Mouse (Mus musculus): ENCODE measurements at regions not wholly inside any gene's neighbourhood (a gene's known extent, or its start where the extent isn't known, plus 50 kb on each side); places are given as distances from the start of the nearest gene placed in this dataset.

GRCm38 (mm10) chrX:50634842-50635615 is 205.8 kb upstream of the Stk26 start:
- peak; percentile 67 for TF ChIP-seq CTCF (IDR thresholded peaks at IDR 0.05; ENCODE audit: low read depth)
- no peaks in the 10 kb centered on the region for H3K36me3 ChIP-seq (ENCODE audit: insufficient read depth, low read length)
- peak overlapping the region; percentile 51 for H3K4me3 ChIP-seq (ENCODE audit: low read length)
- H3K4me1 ChIP-seq (ENCODE audit: insufficient read depth, low read length) = no peaks in the 10 kb centered on the region
- WGBS = 24% methylated on average over 30 of the region's 30 CpGs
- DNase-seq (ENCODE audit: low spot score) (peak; percentile 87), ATAC-seq (peak; percentile 99)
- H3K27ac ChIP-seq = 0 out of 2 replicates have a peak overlapping the region, but pooled peaks have one; percentile 26
- peak overlapping the region; percentile 43 for H3K9ac ChIP-seq (replicated peaks; ENCODE audit: low read length)
- H3K27me3 ChIP-seq (ENCODE audit: insufficient read depth, low read length) = no peaks in the 10 kb centered on the region
- peak overlapping the region; percentile 64 for H3K4me2 ChIP-seq (ENCODE audit: low read depth, low read length)
- no peaks in the 10 kb centered on the region for H3K9me3 ChIP-seq (ENCODE audit: low read length)

GRCm38 (mm10) chrX:50632536-50632935 is 204.2 kb upstream of the Olfr1324 start:
- no peak for TF ChIP-seq CTCF (IDR thresholded peaks at IDR 0.05; ENCODE audit: low read depth)
- DNase-seq (ENCODE audit: low spot score) = no peak
- H3K27me3 ChIP-seq (ENCODE audit: insufficient read depth, low read length) = no peaks in the 10 kb centered on the region

GRCm38 (mm10) chrX:50625336-50625735 is 197.0 kb upstream of the Olfr1324 start:
- no peak for ATAC-seq
- Histone ChIP-seq H3K4me2 (ENCODE audit: low read depth, low read length) (no peak overlapping the region), H3K4me3 (ENCODE audit: low read length) (no peak overlapping the region), H3K27ac (no peak overlapping the region), H3K9me3 (ENCODE audit: low read length) (no peaks in the 10 kb centered on the region), H3K27me3 (ENCODE audit: insufficient read depth, low read length) (no peaks in the 10 kb centered on the region), H3K9ac (replicated peaks; ENCODE audit: low read length) (no peak overlapping the region), H3K4me1 (ENCODE audit: insufficient read depth, low read length) (no peaks in the 10 kb centered on the region), H3K36me3 (ENCODE audit: insufficient read depth, low read length) (no peaks in the 10 kb centered on the region)
- DNase-seq (ENCODE audit: low spot score) = no peak
- TF ChIP-seq CTCF (IDR thresholded peaks at IDR 0.05; ENCODE audit: low read depth) = no peak
- WGBS = 84% methylated on average over 6 of the region's 6 CpGs

More at GRCm38 (mm10) chrX:50632536-50632935, 204.2 kb upstream of the Olfr1324 start:
- WGBS = 36% methylated on average over 6 of the region's 6 CpGs
- no peaks in the 10 kb centered on the region for H3K9me3 ChIP-seq (ENCODE audit: low read length)
- no peak overlapping the region for H3K27ac ChIP-seq
- no peak overlapping the region for H3K4me3 ChIP-seq (ENCODE audit: low read length)
- no peaks in the 10 kb centered on the region for H3K36me3 ChIP-seq (ENCODE audit: insufficient read depth, low read length)
- H3K4me2 ChIP-seq (ENCODE audit: low read depth, low read length) = no peak overlapping the region
- ATAC-seq = no peak
- no peaks in the 10 kb centered on the region for H3K4me1 ChIP-seq (ENCODE audit: insufficient read depth, low read length)
- no peak overlapping the region for H3K9ac ChIP-seq (replicated peaks; ENCODE audit: low read length)

- Histone ChIP-seq H3K27me3 (ENCODE audit: insufficient read depth, low read length) (no peaks in the 10 kb centered on the region), H3K9me3 (ENCODE audit: low read length) (no peaks in the 10 kb centered on the region), H3K4me1 (ENCODE audit: insufficient read depth, low read length) (no peaks in the 10 kb centered on the region), H3K27ac (no peak overlapping the region), H3K4me2 (ENCODE audit: low read depth, low read length) (no peak overlapping the region; the same call in 1 of the 2 replicates), H3K4me3 (ENCODE audit: low read length) (peak overlapping the region; percentile 19), H3K36me3 (ENCODE audit: insufficient read depth, low read length) (no peaks in the 10 kb centered on the region), H3K9ac (replicated peaks; ENCODE audit: low read length) (no peak overlapping the region)
- 61% methylated on average over 19 of the region's 19 CpGs for WGBS
- TF ChIP-seq CTCF (IDR thresholded peaks at IDR 0.05; ENCODE audit: low read depth) = peak; percentile 57
- ATAC-seq = peak; percentile 70
- peak; percentile 75 for DNase-seq (ENCODE audit: low spot score)
Measured at GRCm38 (mm10) chrX:50622984-50623455, 194.7 kb upstream of the Olfr1324 start.

- TF ChIP-seq CTCF (IDR thresholded peaks at IDR 0.05; ENCODE audit: low read depth) = 0 out of 2 replicates have a peak, but pooled peaks have one; percentile 24
- Histone ChIP-seq H3K4me3 (ENCODE audit: low read length) (no peak overlapping the region), H3K27ac (no peak overlapping the region), H3K9ac (replicated peaks; ENCODE audit: low read length) (no peak overlapping the region), H3K4me2 (ENCODE audit: low read depth, low read length) (no peak overlapping the region), H3K36me3 (ENCODE audit: insufficient read depth, low read length) (no peaks in the 10 kb centered on the region), H3K4me1 (ENCODE audit: insufficient read depth, low read length) (no peaks in the 10 kb centered on the region), H3K27me3 (ENCODE audit: insufficient read depth, low read length) (no peaks in the 10 kb centered on the region), H3K9me3 (ENCODE audit: low read length) (no peaks in the 10 kb centered on the region)
- ATAC-seq = no peak
- 58% methylated on average over 8 of the region's 8 CpGs for WGBS
- peak; percentile 57 for DNase-seq (ENCODE audit: low spot score)
Measured at GRCm38 (mm10) chrX:50620909-50621308, 192.6 kb upstream of the Olfr1324 start.

GRCm38 (mm10) chrX:50619919-50620318 is 191.6 kb upstream of the Olfr1324 start:
- Histone ChIP-seq H3K27ac (peak overlapping the region; percentile 45; the same call in 1 of the 2 replicates), H3K4me1 (ENCODE audit: insufficient read depth, low read length) (no peaks in the 10 kb centered on the region), H3K36me3 (ENCODE audit: insufficient read depth, low read length) (no peaks in the 10 kb centered on the region), H3K4me2 (ENCODE audit: low read depth, low read length) (no peak overlapping the region), H3K9me3 (ENCODE audit: low read length) (no peaks in the 10 kb centered on the region), H3K9ac (replicated peaks; ENCODE audit: low read length) (no peak overlapping the region), H3K4me3 (ENCODE audit: low read length) (no peak overlapping the region), H3K27me3 (ENCODE audit: insufficient read depth, low read length) (no peaks in the 10 kb centered on the region)
- TF ChIP-seq CTCF (IDR thresholded peaks at IDR 0.05; ENCODE audit: low read depth) = peak; percentile 66
- DNase-seq (ENCODE audit: low spot score) = peak; percentile 87
- WGBS = 47% methylated on average over 9 of the region's 9 CpGs
- ATAC-seq = peak; percentile 71

GRCm38 (mm10) chrX:50618936-50619335 is 190.6 kb upstream of the Olfr1324 start:
- ATAC-seq (no peak), DNase-seq (ENCODE audit: low spot score) (no peak)
- H3K9me3 ChIP-seq (ENCODE audit: low read length) = no peaks in the 10 kb centered on the region
- 78% methylated on average over 4 of the region's 4 CpGs for WGBS
- no peak for TF ChIP-seq CTCF (IDR thresholded peaks at IDR 0.05; ENCODE audit: low read depth)
- H3K36me3 ChIP-seq (ENCODE audit: insufficient read depth, low read length) = no peaks in the 10 kb centered on the region
- no peaks in the 10 kb centered on the region for H3K27me3 ChIP-seq (ENCODE audit: insufficient read depth, low read length)
- H3K4me2 ChIP-seq (ENCODE audit: low read depth, low read length) = no peak overlapping the region
- H3K9ac ChIP-seq (replicated peaks; ENCODE audit: low read length) = no peak overlapping the region
- H3K4me3 ChIP-seq (ENCODE audit: low read length) = no peak overlapping the region
- H3K4me1 ChIP-seq (ENCODE audit: insufficient read depth, low read length) = no peaks in the 10 kb centered on the region
- no peak overlapping the region for H3K27ac ChIP-seq
